Mouse (Mus musculus) kidney, postnatal 0 days (tissue): ENCODE data around the gene Tesk1. TPM values are rescaled to one million over a fixed set of nuclear protein-coding genes. Genes with fewer than 3 reads are reported as not detected.

Experiments
- ATAC-seq: fragments of 200-750 bp; cut with Nextera tagmentation; replicated peaks from 2 replicates; pipeline ENCODE4 v1.8.0; 2017; ENCODE audit warnings: low read depth, moderate number of reproducible peaks, moderate TSS enrichment, moderate library complexity; ENCODE audit not compliant: low FRiP score
- DNase-seq: peaks from one replicate; pipeline ENCODE4 v3.0.0-alpha.2; 2016; ENCODE audit warnings: low spot score
- H3K27ac ChIP-seq: fragments of 300-500 bp; sonication (generic); 2 replicates; pipeline ENCODE4 v1.5.1; 2014; ENCODE audit warnings: mild to moderate bottlenecking
- H3K27me3 ChIP-seq: fragments of 300-500 bp; sonication (generic); 2 replicates; pipeline ENCODE4 v1.6.1; 2014; ENCODE audit warnings: low read length, mixed read lengths; ENCODE audit not compliant: insufficient read depth
- H3K36me3 ChIP-seq: fragments of 300-500 bp; sonication (generic); 2 replicates; pipeline ENCODE4 v1.6.1; 2014; ENCODE audit warnings: low read length, mixed read lengths; ENCODE audit not compliant: insufficient read depth
- H3K4me1 ChIP-seq: fragments of 300-500 bp; sonication (generic); replicated peaks from 2 replicates; pipeline ENCODE4 v1.6.1; 2014; ENCODE audit warnings: antibody characterized with exemption, low read length, mixed read lengths; ENCODE audit not compliant: insufficient read depth
- H3K4me2 ChIP-seq: fragments of 300-500 bp; sonication (generic); 2 replicates; pipeline ENCODE4 v1.6.1; 2014; ENCODE audit warnings: mild to moderate bottlenecking, low read length, moderate library complexity, mixed read lengths
- H3K4me3 ChIP-seq: fragments of 300-500 bp; sonication (generic); replicated peaks from 2 replicates; pipeline ENCODE4 v1.5.1; 2014; ENCODE audit warnings: low read depth, low read length
- H3K9ac ChIP-seq: fragments of 300-500 bp; sonication (generic); 2 replicates; pipeline ENCODE4 v1.6.1; 2014; ENCODE audit warnings: low read depth, low read length
- H3K9me3 ChIP-seq: fragments of 300-500 bp; sonication (generic); replicated peaks from 2 replicates; pipeline ENCODE4 v1.6.1; 2016; ENCODE audit warnings: low read length, inconsistent platforms, mixed read lengths
- CTCF ChIP-seq: IDR thresholded peaks from 2 replicates; pipeline ENCODE4 v1.5.1; 2016; ENCODE audit warnings: antibody characterized with exemption, low read depth, mild to moderate bottlenecking, moderate library complexity
- WGBS: fragments of 180-500 bp; shearing (Covaris S2); extraction: QIAGEN DNeasy Blood & Tissue Kit; methylation state at CpG from one replicate; pipeline ENCODE4 v1.1.7; 2014; 5-methylcytosine and 5-hydroxymethylcytosine counted together
- polyA plus RNA-seq: library from polyadenylated mRNA; unstranded; fragments of >200 nt; fragmentation: Nextera tagmentation; extraction: Ambion mirVana; gene quantifications from 2 replicates; pipeline ENCODE4 v1.2.1, GENCODE M21; 2015

Tesk1 gene
- polyA plus RNA-seq, 1 experiment from 2014 or later: 9.1 TPM

GRCm38 (mm10) chr4:43492821-43493185 is 51.1 kb downstream of the Tesk1 start, which contains the start of gene Ccdc107:
Ccdc107 (plus strand) TSS chr4:43492900.
- Histone ChIP-seq H3K27me3 (no peaks in the 10 kb centered on the region), H3K4me2 (peak within 1 kb of the TSS; percentile 63), H3K36me3 (peaks cover 15% of the 10 kb centered on the region), H3K4me1 (0 out of 2 replicates have a peak, but pooled peaks cover 4% of the 10 kb centered on the region), H3K27ac (peak within 1 kb of the TSS; percentile 71), H3K4me3 (peak within 1 kb of the TSS; percentile 63), H3K9me3 (no peaks in the 10 kb centered on the region), H3K9ac (peak within 1 kb of the TSS; percentile 56)
- under 1% methylated on average over 25 of the region's 25 CpGs for WGBS
- DNase-seq (peak; percentile 98), ATAC-seq (peak; percentile 96)
- peak; percentile 28; the same call in 1 of the 2 replicates for TF ChIP-seq CTCF

GRCm38 (mm10) chr4:43493186-43493845 is 51.6 kb downstream of the Tesk1 start:
- Histone ChIP-seq H3K27ac (peak overlapping the region; percentile 71), H3K27me3 (no peaks in the 10 kb centered on the region), H3K9ac (peak overlapping the region; percentile 56), H3K4me1 (peaks cover 9% of the 10 kb centered on the region; the same call in 1 of the 2 replicates), H3K4me2 (peak overlapping the region; percentile 63), H3K9me3 (no peaks in the 10 kb centered on the region), H3K36me3 (peaks cover 15% of the 10 kb centered on the region), H3K4me3 (peak overlapping the region; percentile 63)
- peak; percentile 20; the same call in 1 of the 2 replicates for TF ChIP-seq CTCF
- ATAC-seq (peak; percentile 80), DNase-seq (peak; percentile 96)
- under 1% methylated on average over 47 of the region's 47 CpGs for WGBS

- H3K4me1 ChIP-seq: peaks cover 10% of the 10 kb centered on the region; the same call in 1 of the 2 replicates
- H3K36me3 ChIP-seq: peaks cover 15% of the 10 kb centered on the region
- H3K9ac ChIP-seq: peak overlapping the region; percentile 56
- H3K27me3 ChIP-seq: no peaks in the 10 kb centered on the region
- no peaks in the 10 kb centered on the region for H3K9me3 ChIP-seq
- no peak for TF ChIP-seq CTCF
- H3K4me2 ChIP-seq: peak overlapping the region; percentile 63
- 1% methylated on average over 9 of the region's 9 CpGs for WGBS
- DNase-seq: peak; percentile 44
- ATAC-seq: no peak
- H3K4me3 ChIP-seq: peak overlapping the region; percentile 63
- peak overlapping the region; percentile 71 for H3K27ac ChIP-seq
These were observed 52.1 kb downstream of the Tesk1 start for GRCm38 (mm10) chr4:43493846-43494240.

GRCm38 (mm10) chr4:43496587-43496986 is 54.8 kb downstream of the Tesk1 start:
- Histone ChIP-seq H3K4me1 (peaks cover 10% of the 10 kb centered on the region; the same call in 1 of the 2 replicates), H3K4me3 (no peak overlapping the region), H3K9me3 (no peaks in the 10 kb centered on the region), H3K4me2 (no peak overlapping the region), H3K9ac (no peak overlapping the region), H3K27me3 (no peaks in the 10 kb centered on the region), H3K36me3 (peaks cover 15% of the 10 kb centered on the region), H3K27ac (no peak overlapping the region)
- WGBS: 49% methylated on average over 6 of the region's 6 CpGs
- DNase-seq (no peak), ATAC-seq (no peak)
- TF ChIP-seq CTCF: no peak

GRCm38 (mm10) chr4:43497405-43497804 is 55.7 kb downstream of the Tesk1 start:
- Histone ChIP-seq H3K27ac (peak overlapping the region; percentile 62), H3K4me2 (no peak overlapping the region), H3K9ac (no peak overlapping the region), H3K4me3 (no peak overlapping the region), H3K4me1 (peaks cover 10% of the 10 kb centered on the region; the same call in 1 of the 2 replicates), H3K36me3 (peaks cover 15% of the 10 kb centered on the region), H3K9me3 (no peaks in the 10 kb centered on the region), H3K27me3 (no peaks in the 10 kb centered on the region)
- WGBS: 89% methylated on average over 8 of the region's 8 CpGs
- DNase-seq (no peak), ATAC-seq (no peak)
- TF ChIP-seq CTCF: no peak

Other genes with a start within 250 kb of the Tesk1 start
- gene Atp8b5, start 174.8 kb upstream of the Tesk1 start, polyA plus RNA-seq: 0.37 and 0.51 TPM in 2 replicates
- 9.6 and 9.7 TPM in 2 replicates for gene Rusc2, start 60.0 kb upstream of the Tesk1 start, polyA plus RNA-seq
- gene Fam166b, start 12.8 kb upstream of the Tesk1 start, polyA plus RNA-seq: 0.33 and 0.59 TPM in 2 replicates
- 2.9 and 5.0 TPM in 2 replicates for gene Cd72, start 12.7 kb downstream of the Tesk1 start, polyA plus RNA-seq
- not detected in 2 replicates for gene Sit1, start 41.8 kb downstream of the Tesk1 start, polyA plus RNA-seq
- gene Ccdc107, start 51.0 kb downstream of the Tesk1 start, polyA plus RNA-seq: 104 and 107 TPM in 2 replicates
- 15.2 and 15.4 TPM in 2 replicates for gene Arhgef39, start 57.8 kb downstream of the Tesk1 start, polyA plus RNA-seq
- gene Car9, start 65.0 kb downstream of the Tesk1 start, polyA plus RNA-seq: 0.48 and 1.3 TPM in 2 replicates
- 164 and 176 TPM in 2 replicates for gene Tpm2, start 81.8 kb downstream of the Tesk1 start, polyA plus RNA-seq
- gene Creb3, start 120.4 kb downstream of the Tesk1 start, polyA plus RNA-seq: 74.1 and 76.5 TPM in 2 replicates
- gene Tln1, start 120.8 kb downstream of the Tesk1 start, polyA plus RNA-seq: 64.9 and 65.8 TPM in 2 replicates
- gene Rgp1, start 136.8 kb downstream of the Tesk1 start, polyA plus RNA-seq: 15.9 and 17.8 TPM in 2 replicates
- 14.2 and 15.9 TPM in 2 replicates for gene Gba2, start 136.9 kb downstream of the Tesk1 start, polyA plus RNA-seq
- 2.0 and 2.5 TPM in 2 replicates for gene Msmp, start 142.6 kb downstream of the Tesk1 start, polyA plus RNA-seq
- gene Npr2, start 190.0 kb downstream of the Tesk1 start, polyA plus RNA-seq: 7.2 and 8.6 TPM in 2 replicates
- 0.79 and 0.96 TPM in 2 replicates for gene Spag8, start 211.7 kb downstream of the Tesk1 start, polyA plus RNA-seq
- gene Hint2, start 214.5 kb downstream of the Tesk1 start, polyA plus RNA-seq: 236 and 263 TPM in 2 replicates
- gene Tmem8b, start 227.0 kb downstream of the Tesk1 start, polyA plus RNA-seq: 2.0 and 2.2 TPM in 2 replicates
- gene Fam221b, start 227.2 kb downstream of the Tesk1 start, polyA plus RNA-seq: 2.9 and 3.8 TPM in 2 replicates